Mouse (Mus musculus): Measurements from ENCODE around the gene Ank2. TPM values are rescaled to one million over a fixed set of nuclear protein-coding genes. Genes with fewer than 3 reads are reported as not detected.
"Not testable (repeated sequence)": the region's sequence is repeated elsewhere in the genome, so short reads cannot be mapped to it uniquely, and the experiment has no call there.

Gene Ank2
- total RNA-seq, 2 experiments from 2014 or later: 56.9 to 95.8 TPM

DNA sequence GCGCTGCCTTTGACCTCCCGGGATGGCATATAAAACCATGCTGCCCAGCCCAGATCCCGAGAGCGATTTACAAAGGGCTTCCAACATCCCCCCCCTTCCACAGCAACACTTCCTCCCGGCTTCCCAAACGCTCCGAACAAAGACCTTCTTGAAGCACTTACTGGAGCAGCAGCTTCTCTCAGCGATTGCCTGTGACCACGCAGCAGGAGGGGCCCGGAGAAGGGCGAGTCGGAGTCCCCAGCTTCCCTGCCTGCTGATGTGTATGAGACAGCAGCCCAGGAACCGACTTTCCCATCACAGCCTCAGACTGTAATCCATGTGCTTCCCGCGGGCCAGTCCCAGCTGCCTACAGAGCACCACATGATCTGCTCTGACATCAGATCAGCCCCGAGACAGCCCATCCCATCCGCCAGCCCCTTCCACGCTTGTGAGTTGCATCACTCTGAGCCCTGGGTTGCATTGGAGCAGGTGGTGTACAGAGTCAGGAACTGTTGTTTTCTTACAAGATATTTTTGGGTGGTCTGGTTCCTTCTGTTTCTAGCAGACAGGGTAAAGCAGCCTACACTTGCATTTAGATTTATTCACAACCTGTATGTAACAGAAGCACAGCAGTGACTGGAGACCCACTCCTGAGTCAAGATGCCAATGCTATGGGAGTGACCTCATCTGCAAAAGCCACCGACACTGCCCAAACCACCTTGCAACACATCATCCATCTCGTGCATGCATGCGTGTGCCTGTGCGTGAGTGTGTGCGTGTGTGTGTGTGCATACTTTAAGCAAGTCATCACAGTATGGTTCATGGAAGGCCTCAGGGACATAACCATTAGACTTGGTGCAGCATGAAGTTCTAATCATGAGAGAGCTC lies 90.2 kb downstream of the Ank2 start:
- peak; percentile 59 for DNase-seq

DNA sequence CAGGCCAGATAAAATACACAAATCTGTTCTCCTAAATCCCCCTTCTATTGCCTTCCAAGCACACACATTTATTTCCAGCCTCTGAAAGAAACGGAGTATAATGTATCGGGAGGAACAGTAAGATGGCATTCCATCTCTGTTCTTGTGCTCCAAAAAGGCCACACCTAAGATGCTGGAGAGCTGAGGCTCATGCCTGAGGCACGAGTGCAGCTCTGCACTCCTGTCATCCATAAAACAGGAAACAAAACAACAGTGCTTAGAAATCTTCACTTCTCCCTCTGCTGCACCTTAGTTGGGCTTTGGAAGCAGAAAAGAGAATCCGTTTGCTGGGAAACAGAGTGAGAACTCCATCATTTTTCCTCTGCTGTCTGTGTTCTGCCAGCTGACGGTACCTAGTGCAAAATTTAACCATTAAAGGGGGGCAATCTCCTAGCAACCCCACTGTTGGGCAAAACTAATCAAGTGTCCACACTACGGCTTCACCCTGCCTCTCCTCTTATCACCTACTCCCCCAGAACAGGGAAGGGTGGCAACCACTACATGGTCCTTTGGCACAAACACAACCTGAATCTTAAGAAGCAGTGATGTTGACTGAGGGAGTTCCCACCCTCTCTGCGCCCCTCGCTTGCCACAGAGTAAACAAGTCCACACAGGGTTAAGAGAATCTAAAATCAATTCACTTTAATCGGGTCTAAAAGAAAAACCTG lies 91.1 kb downstream of the Ank2 start:
- no peak for DNase-seq

DNA sequence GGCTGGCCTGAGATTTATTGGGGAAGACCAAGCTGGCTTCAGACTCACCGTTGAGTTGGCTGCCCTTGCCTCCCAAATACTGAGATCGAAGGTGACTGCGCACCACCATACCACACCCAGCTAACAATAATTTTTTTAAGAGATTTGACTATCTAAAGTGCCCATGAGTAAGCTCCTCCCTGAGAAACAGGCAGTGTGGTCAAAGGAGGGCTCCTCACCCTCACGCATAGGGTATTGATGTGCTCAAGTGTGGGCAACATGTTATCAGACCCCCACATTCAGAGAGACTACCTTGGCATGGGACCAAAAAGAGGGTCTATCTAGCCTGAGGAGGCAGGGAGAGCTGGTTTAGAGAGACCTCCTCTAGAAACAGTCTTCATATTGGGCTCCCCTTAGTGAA lies 92.3 kb downstream of the Ank2 start:
- DNase-seq: no peak

DNA sequence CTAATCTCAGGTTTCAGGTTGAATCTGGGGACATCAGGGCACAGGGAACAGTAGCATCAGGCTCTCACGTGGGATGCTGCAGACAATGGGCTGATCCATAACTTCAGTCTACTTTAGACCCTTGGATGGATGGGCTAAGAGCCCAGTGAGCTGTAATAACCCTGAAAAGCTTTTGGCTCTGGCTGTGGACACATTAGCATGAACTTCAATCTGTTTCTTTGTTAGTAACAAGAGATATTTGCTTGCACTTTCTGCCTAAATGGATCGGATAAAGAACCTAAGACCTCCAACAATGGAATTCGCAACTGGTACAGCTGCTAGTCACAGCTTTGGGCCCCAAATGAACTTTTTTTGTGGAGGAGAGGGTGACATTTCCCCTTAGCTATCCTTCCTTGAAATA lies 94.8 kb downstream of the Ank2 start:
- no peak for DNase-seq

DNA sequence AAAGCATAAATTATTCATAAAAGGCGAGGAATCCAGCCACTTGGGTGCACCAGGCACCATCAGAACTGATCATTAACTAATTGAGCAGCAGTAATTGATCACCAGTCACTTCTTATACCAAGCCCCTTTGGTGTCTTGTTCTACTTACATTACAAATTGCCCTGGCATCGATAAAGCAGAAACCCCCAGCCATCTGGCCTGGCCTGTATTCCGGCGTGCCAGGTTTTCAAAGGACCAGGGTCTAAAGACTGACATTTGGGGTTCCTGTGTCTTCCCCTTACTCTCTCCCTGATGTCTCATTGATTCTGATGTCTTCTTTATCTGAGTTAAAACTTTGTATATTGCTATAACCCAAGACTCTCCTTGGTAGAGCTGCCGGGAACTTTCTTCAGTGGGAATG lies 98.2 kb downstream of the Ank2 start:
- DNase-seq: no peak

DNA sequence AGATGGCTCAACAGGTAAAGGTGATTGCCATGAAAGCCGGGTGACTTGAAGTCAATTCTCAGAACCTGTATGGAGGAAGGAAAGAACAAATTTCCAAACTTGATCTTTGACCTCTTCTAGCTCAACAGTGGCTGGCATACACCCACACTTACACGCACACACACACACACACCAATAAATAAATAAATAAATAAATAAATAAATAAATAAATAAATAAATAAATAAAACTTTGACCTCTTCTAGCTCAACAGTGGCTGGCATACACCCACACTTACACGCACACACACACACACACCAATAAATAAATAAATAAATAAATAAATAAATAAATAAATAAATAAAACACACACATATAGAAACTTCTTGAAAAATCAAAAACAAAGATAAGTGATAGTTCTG lies 98.7 kb downstream of the Ank2 start:
- not testable (repeated sequence) for DNase-seq

DNA sequence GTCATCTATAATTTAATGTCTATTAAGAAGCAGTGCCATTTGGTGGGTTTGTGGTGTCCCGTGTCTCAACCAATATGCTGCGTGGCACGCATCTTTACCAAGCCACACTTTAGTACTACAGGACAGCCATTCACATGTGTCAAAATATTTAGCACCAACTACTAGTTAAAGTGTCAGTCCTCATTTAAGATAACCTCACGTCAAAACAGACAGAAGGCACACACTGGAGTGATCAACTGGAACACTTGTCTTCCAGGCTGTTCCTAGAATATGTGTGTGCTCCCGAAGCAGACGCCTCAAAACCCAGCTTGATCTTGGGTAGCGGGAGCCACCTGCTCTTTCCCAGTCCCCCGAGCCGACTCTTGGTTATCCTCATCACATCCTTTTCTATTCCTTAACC lies 101.4 kb downstream of the Ank2 start:
- DNase-seq: no peak

DNA sequence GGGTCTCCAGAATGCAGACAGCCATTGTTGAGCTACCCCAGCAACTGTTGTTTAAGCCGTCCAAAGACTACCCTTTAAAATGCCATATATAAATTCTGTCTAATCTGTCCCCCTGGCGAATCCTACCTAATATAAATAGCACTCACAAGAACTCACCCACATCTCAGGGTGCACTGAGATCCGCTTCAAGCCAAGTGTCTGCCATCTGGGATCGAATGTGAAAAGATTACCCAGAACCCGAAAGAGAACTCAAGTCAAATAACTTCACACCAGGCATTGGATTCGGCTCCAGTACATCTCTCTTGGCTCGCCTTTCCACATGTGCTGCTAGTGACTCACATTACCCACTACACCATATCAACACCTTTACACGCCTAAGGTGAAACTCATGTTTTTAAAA lies 103.9 kb downstream of the Ank2 start:
- no peak for DNase-seq

DNA sequence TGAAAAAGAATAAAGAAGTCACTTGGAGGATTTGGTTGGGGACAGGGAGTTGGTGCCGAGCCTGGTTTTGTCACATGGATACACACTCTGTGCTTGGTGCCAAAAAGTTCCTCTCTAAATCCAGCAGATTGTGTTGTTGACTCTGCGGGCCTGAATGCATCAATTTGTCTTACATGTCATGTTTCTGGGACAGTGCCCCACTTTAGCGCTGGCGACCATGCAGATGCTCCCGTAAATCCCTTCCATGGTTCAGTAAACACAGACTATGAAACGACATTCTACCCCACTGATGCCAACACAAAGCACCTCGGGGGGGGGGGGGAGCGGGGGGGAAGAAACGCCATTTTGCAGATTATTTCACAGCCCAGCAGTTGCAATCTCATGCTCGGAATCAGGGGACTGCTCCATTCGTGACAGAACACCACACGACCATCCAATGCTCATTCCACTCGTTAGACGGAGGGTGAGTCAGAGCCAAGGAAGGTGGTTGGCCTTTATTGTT lies 112.1 kb downstream of the Ank2 start:
- DNase-seq: no peak

DNA sequence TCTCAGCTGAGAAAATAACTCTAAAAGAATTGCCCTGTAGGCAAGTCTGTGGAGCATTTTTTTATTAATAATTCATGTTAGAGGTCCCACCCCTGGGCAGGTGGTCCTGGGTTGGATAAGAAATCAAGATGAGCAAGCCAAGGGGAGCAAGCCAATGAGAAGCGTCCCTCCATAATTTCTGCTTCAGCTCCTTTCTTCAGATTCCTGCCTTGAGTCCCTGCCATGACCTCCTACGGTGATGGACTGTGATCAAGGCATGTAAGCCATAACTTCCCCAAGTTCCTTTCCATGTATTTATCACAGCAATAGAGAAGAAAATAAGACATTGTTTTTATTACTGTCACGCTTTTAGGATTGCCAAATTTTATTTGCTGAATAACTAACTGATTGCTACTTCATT lies 115.9 kb downstream of the Ank2 start:
- no peak for DNase-seq

DNA sequence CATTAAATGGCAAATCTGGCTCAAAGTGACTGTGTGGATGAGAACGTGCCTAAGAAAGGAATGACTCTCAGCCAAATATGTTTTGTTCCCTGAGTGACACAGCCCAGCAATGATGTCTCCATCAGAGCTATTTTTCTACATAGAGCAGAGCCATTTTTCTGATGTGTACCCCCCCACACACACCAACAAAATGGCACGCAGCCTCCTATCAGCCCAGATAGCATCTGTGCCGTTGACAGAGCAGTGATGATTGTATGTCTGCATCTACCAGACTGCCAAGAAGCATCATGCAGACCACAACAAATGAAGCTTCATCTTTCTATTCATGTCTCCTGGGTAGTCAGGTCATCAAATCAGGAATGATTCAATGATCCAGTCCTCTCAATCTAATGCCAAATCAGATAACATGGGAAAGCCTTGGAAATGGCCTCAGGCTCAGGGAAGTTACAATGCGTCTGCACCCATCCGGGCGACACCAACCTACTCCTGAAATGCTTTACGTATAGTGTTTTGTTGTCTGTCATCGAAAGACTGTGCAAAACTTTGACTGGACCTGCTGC lies 122.2 kb downstream of the Ank2 start:
- DNase-seq: no peak

DNA sequence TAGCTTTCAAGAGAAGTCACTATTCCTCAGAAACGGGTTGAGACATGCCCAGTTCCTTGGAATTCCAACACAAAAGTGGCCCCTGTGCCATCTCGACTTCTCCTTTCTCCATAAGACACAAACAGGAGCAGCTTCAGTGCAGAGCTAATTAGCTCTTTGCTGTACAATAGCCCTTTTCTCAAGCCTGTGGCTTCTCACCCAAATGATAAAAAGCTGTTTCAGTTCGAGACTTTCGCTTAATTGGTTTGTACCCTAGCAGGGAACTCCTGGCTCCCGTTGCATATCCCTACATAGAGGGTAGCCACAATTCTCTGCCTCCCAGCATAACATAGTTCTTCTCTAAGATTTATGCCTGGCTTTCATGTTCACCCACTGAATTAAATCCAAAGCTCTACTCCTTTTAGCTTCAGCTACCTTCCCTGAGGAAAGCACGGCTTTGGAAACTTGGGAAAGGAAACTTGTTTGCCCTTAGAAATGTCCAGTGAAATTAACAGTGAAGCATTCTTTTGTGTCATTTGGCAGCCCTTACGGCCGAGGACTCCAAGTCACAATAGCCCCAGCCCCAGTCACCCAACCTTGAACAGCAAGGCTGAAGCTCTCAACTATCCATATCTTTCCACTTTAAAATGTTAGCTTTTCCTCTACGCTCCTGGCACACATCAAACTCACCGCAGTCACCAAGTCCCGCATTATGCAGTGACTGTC lies 123.0 kb downstream of the Ank2 start:
- DNase-seq: peak; percentile 29

DNA sequence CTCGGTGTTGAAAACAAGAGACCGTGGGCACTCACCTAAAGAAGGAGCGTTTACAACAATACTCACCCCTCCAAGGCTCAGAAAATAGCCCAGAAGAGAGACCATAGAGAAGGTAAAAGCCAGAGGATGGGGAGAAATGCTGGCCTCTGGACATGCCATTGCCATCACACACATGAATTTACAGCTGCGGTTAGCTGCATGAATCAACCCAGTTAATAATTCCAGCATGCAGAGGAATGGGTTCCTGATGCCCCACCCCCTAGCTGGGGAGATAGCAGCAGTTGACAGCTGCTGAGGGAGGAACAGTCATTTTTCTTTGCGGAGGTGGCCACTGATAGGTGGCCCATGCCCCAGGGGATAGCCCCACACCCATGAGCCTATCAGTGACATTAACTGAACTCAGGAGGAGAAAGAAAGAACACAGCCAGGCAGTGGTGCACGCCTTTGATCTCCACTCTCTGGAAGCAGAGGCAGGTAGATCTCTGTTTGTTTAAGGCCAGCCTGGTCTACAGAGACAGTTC lies 124.9 kb downstream of the Ank2 start:
- no peak for DNase-seq

DNA sequence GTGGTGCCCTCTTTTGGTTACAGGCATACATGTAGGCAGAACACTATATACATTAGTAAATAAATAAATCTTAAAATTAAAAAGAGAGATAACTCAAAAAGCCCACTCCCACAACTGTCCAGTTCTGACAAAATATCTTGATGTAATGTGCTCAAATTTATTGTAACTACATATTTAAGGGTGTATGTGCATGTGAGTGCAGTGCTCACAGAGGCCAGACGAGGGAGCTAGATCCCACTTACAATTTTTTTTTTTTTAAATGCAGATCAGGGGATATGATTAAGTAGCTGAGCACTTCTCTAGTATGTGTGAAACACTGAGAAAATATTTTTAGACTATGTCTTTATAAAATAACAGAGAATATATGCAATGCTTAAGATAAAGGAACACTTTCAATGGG lies 127.4 kb downstream of the Ank2 start:
- DNase-seq: no peak

DNA sequence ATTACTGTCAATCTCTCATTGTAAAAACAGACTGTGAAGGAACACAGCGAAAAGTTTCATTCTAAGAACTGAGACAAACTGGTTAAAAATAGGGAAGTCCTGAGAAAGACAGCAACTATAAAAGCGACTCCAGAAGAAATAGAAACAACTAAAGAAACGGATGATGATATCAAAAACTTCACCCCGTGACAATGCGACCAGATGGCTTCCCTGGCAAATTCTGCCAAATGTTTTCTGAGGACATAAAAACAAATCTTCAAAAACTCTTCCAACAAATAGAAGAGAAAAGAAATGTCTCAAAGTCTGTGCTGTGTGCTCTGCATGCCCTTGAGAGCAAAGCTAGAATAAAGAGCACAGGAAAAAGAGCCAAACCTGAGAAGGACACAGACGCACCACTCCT lies 129.6 kb downstream of the Ank2 start:
- DNase-seq: no peak

DNA sequence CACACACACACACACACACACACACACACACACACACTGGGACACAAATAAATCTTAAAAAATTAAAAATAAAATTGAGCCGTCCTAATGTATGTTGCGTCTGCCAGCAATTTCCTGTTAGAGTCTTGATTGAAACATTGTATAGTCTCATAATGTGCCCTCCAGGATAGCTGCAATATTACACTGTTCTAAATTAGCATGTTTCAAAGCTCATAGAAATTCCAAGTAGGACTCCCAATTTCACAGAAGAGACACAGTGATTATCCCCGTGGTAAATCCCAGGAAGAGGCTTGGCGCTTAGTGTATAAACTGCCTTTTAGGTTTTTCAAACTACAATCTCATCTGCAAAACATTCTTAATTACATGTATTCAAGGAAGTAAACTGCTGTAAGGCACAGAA lies 131.7 kb downstream of the Ank2 start:
- no peak for DNase-seq

DNA sequence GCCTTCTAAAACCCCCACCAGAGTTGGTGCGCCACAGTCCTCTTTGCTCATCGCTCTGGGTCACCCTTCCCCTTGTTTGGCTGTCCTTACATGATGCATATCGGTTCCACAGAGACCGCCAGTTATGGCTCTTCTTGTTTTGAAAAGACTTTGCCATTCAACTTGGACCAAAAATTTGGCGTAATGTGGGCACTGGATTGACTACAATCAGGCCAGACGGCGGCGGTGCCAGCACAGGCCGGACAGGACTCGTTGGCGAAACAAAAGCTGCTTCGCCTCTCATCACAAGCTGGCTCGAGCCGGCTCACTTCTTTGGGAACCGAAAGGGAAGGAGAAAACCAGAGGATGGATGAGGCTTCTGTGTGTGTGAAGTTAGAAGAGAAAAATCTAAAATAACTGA lies 135.6 kb downstream of the Ank2 start:
- no peak for DNase-seq

DNA sequence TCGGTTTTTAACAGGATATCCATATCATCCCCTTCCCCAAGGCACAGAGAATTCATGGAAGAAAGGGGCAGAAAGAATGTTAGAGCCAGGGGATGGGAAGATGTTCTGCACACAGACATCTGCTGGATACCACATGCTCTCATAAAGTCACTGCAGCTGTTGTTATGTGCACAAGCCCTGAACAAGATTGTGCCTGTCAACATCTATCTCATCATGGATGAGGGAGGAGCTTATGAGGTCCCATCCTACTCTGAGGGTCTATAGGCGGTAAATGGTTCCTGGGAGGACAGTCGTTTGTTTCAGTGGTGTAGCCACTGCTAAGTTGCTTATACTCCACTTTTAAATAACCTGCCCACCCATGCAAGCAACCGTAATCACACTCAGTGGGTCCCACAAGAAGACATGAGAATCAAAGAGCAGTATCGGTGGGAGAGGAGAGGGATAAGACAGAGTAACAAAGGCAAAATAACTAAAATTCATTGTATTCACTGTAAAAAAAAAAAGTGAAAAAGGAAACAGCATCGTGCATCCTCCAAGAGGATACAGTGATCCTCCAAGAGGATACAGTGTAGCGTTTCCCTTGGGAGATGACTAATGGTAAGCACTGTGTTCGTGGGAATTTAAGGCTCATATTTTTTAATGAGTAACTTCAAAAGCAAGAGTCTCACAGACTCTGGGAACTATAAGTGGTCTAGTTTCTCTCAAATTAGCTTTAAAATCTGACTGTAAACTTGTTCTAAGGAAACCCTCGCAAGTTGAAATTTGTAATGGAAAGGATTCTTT lies 136.3 kb downstream of the Ank2 start:
- DNase-seq: no peak

DNA sequence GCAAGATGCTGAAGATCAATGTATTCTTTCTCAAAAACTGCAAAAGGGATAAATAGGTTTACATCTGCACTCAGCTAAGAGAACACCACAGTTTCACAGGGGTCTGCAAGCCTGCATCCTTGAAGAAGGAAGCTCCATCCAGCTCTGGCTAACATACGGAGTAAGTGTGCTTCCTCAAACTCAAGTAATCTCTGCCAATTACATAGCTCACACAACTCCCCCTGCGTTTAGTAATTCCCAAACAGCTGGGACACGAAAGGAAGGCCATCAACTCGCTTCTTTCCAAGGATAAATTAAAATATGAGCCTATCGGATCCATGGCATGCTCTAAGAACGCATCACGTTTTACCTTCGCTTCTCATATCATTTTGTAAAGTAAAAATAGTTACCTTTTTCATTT lies 137.3 kb downstream of the Ank2 start:
- DNase-seq: no peak

DNA sequence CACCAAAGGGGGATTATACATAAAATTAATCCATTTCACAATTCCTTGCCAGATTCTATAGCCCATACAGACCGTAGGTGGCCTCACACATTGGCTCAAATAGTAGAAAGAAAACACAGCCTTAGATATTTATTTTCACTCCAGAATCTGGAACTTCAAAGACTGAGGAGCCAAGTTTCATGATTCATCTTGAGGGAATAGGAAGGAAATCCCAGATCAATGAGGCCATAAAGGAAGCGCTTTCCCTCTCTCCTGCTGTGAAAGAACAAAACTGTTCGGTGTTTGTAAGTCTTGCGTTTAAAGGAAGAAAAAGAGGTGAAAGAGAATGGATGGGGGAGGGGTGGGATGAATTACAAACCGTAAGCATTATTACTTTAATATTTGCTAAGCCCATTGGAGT lies 137.8 kb downstream of the Ank2 start:
- DNase-seq: no peak

DNA sequence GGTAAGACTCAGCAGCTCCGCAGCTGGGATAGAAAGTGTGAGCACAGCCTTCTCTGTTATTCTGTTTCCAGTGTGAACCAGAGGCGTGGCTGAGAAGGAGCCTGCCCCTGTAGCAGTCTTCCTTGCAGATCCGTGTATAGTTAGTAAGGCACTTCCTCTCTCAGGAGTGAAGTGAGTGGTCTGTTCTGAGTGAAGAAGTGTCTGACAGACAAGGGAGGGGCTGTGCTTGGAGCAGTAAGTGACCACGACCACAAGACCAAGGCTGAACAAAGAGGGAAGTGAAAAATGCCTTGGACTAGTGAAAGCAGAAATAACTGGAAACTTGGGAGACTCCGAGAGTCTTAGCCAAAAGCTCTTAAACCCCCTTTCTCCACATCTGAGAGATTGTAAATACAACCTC lies 143.9 kb downstream of the Ank2 start:
- DNase-seq: no peak
